Mouse (Mus musculus) ES-E14 (cell line): ENCODE data around the gene Igfbp7.

Source experiments
- CHD2 ChIP-seq: IDR thresholded peaks from 2 replicates; pipeline ENCODE4 v1.6.1; 2014; ENCODE audit warnings: mild to moderate bottlenecking, low read depth, low read length, inconsistent platforms
- HCFC1 ChIP-seq: IDR thresholded peaks from 2 replicates; pipeline ENCODE4 v1.6.1; 2012; ENCODE audit warnings: low read length, inconsistent platforms, borderline replicate concordance; ENCODE audit not compliant: insufficient read depth
- MAFK ChIP-seq: IDR thresholded peaks from 2 replicates; pipeline ENCODE4 v1.6.1; 2014; ENCODE audit warnings: mild to moderate bottlenecking, low read depth, low read length, inconsistent platforms; ENCODE audit not compliant: insufficient read depth
- ZNF384 ChIP-seq: IDR thresholded peaks from 2 replicates; pipeline ENCODE4 v1.6.1; 2012; ENCODE audit warnings: low read depth, low read length, inconsistent platforms

DNA sequence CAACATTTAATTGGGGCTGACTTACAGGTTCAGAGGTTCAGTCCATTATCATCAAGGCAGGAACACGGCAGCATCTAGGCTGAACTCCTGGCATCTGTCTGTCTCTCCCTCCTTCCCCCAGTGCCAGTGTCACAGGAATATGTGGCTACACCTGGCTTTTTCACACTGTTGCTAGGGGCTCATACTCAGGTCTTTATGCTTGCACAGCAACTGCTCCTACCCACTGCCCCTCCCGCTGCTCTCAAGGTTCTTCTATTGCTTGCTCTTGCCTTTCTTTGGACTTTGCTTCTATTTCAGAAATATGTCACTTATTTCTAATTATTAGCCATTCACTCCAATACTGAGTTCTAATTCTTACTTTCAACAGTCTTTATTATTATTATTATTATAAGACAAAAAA lies 17.6 kb downstream of the Igfbp7 start:
- TF ChIP-seq MAFK (no peak), ZNF384 (no peak), CHD2 (no peak), HCFC1 (no peak)
